Mouse (Mus musculus) urinary bladder, adult 18-20 months (tissue): ENCODE measurements around the gene Nsfl1c.
"Not testable (repeated sequence)": the region's sequence is repeated elsewhere in the genome, so short reads cannot be mapped to it uniquely, and the experiment has no call there.

Source experiments
- DNase-seq, 2 experiments: peaks; one replicate each; pipeline ENCODE4 v3.0.0; 2022; ENCODE audit warnings: low spot score in 2 of 2, mixed read lengths in 2 of 2

Nsfl1c gene

GRCm38 (mm10) chr2:151494035-151494803, at the start of gene Nsfl1c:
Gene Nsfl1c, plus strand, starts transcription at chr2:151494182.
- DNase-seq = peak; percentile 92 to 97

GRCm38 (mm10) chr2:151476053-151476452, 17.9 kb upstream of the Nsfl1c start, which contains the start of gene 4921509C19Rik:
Gene 4921509C19Rik, minus strand, starts transcription at chr2:151476153.
- DNase-seq = not testable (repeated sequence)

- no peak for DNase-seq
Observed at GRCm38 (mm10) chr2:151486496-151486895, 7.5 kb upstream of the Nsfl1c start.

GRCm38 (mm10) chr2:151498358-151498757, 4.4 kb downstream of the Nsfl1c start:
- no peak for DNase-seq

GRCm38 (mm10) chr2:151500442-151501007, 6.5 kb downstream of the Nsfl1c start:
- DNase-seq = no peak

- no peak for DNase-seq
Observed at GRCm38 (mm10) chr2:151504226-151504625, 10.2 kb downstream of the Nsfl1c start.

- DNase-seq = no peak
Observed at GRCm38 (mm10) chr2:151512199-151512598, 18.2 kb downstream of the Nsfl1c start.

GRCm38 (mm10) chr2:151513525-151514285, 19.7 kb downstream of the Nsfl1c start:
- DNase-seq = no peak

GRCm38 (mm10) chr2:151519000-151519399, 25.0 kb downstream of the Nsfl1c start:
- no peak for DNase-seq

- no peak for DNase-seq
Observed at GRCm38 (mm10) chr2:151524324-151525041, 30.5 kb downstream of the Nsfl1c start.

GRCm38 (mm10) chr2:151525520-151525919, 31.5 kb downstream of the Nsfl1c start:
- DNase-seq = no peak

GRCm38 (mm10) chr2:151528066-151528465, 34.1 kb downstream of the Nsfl1c start:
- DNase-seq = no peak

- no peak for DNase-seq
Observed at GRCm38 (mm10) chr2:151529169-151529568, 35.2 kb downstream of the Nsfl1c start.

GRCm38 (mm10) chr2:151530378-151531230, 36.6 kb downstream of the Nsfl1c start:
- DNase-seq = no peak

- DNase-seq = no peak
Observed at GRCm38 (mm10) chr2:151533632-151534031, 39.6 kb downstream of the Nsfl1c start.

GRCm38 (mm10) chr2:151535961-151536617, 42.1 kb downstream of the Nsfl1c start:
- DNase-seq = no peak

- DNase-seq = peak; percentile 51 to 79
Observed at GRCm38 (mm10) chr2:151536618-151536974, 42.6 kb downstream of the Nsfl1c start.

- DNase-seq = no peak
Observed at GRCm38 (mm10) chr2:151538646-151539045, 44.7 kb downstream of the Nsfl1c start.

- peak; percentile 94 to 95 for DNase-seq
Observed at GRCm38 (mm10) chr2:151542323-151543062, 48.5 kb downstream of the Nsfl1c start, which contains the start of gene Fkbp1a. Gene Fkbp1a, plus strand, starts transcription at chr2:151542483.
